Comparison of ENCODE assay signal across 8 mouse cellular contexts in genomic region chr8:85299434-85300077, GRCm38 (mm10). TPM values are rescaled to one million over a fixed set of nuclear protein-coding genes. Genes with fewer than 3 reads are reported as not detected.
DNase-seq lines count a peak whose midpoint lies in the region; ATAC-seq and TF ChIP-seq lines count a peak whose summit lies in the region.

Gene Orc6, plus strand, starts transcription at chr8:85299632.
Gene Vps35, minus strand, starts transcription at chr8:85299802.

- peak; percentile 99 for DNase-seq in A20 (ENCODE audit: low read depth, low spot score)
- DNase-seq in heart, adult 9 months (ENCODE audit: low spot score in 2 of 2) = peak; percentile 97 to 98
- peak; percentile 88 to 92 for DNase-seq in monocyte, adult 2 months (ENCODE audit: low read depth in 1 of 2, low spot score in 2 of 2)
- DNase-seq in spleen, postnatal 36 days (ENCODE audit: low spot score in 2 of 2) = peak; percentile 93 to 96

- no peak for TF ChIP-seq CTCF in bone marrow macrophage, adult 2 months (IDR thresholded peaks at IDR 0.05; ENCODE audit: low read depth, low read length)
- no peak for TF ChIP-seq CTCF in embryonic fibroblast, embryonic 13.5 days (IDR thresholded peaks at IDR 0.05; ENCODE audit: borderline replicate concordance, insufficient read depth, low read length)

- H3K4me1 ChIP-seq in bone marrow macrophage, adult 2 months (ENCODE audit: control insufficient read depth, insufficient read depth, low read length) = peaks cover 17% of the 10 kb centered on the region
- H3K4me1 ChIP-seq in embryonic fibroblast, embryonic 13.5 days (ENCODE audit: control insufficient read depth, insufficient read depth, low read length) = peaks cover 5% of the 10 kb centered on the region
- H3K4me1 ChIP-seq in kidney, embryonic 14.5 days (ENCODE audit: control insufficient read depth, insufficient read depth, low read length) = peaks cover 14% of the 10 kb centered on the region
- H3K4me1 ChIP-seq in limb, embryonic 15.5 days = peaks cover 30% of the 10 kb centered on the region

- peak within 1 kb of the TSS; percentile 97 for H3K4me3 ChIP-seq in bone marrow macrophage, adult 2 months (ENCODE audit: insufficient read depth, low read length)
- H3K4me3 ChIP-seq in embryonic fibroblast, embryonic 13.5 days (ENCODE audit: insufficient read depth, low read length) = peak within 1 kb of the TSS; percentile 84
- H3K4me3 ChIP-seq in kidney, embryonic 14.5 days (ENCODE audit: low read length) = peak within 1 kb of the TSS; percentile 95
- H3K4me3 ChIP-seq in limb, embryonic 15.5 days = peak within 1 kb of the TSS; percentile 96

- H3K27me3 ChIP-seq in kidney, embryonic 14.5 days (ENCODE audit: control insufficient read depth, insufficient read depth, low read length) = no peaks in the 10 kb centered on the region
- no peaks in the 10 kb centered on the region for H3K27me3 ChIP-seq in limb, embryonic 15.5 days

- TF ChIP-seq POLR2A in bone marrow macrophage, adult 2 months (IDR thresholded peaks at IDR 0.05; ENCODE audit: borderline replicate concordance, low read depth, low read length) = no peak
- TF ChIP-seq POLR2A in embryonic fibroblast, embryonic 13.5 days (IDR thresholded peaks at IDR 0.05; ENCODE audit: low read depth, low read length) = peak; percentile 92

- H3K9ac ChIP-seq in kidney, embryonic 14.5 days (ENCODE audit: low read depth, low read length) = peak within 1 kb of the TSS; percentile 90
- H3K9ac ChIP-seq in limb, embryonic 15.5 days = peak within 1 kb of the TSS; percentile 85

- H3K9me3 ChIP-seq in kidney, embryonic 14.5 days (ENCODE audit: control insufficient read depth, low read length) = no peaks in the 10 kb centered on the region
- no peaks in the 10 kb centered on the region for H3K9me3 ChIP-seq in limb, embryonic 15.5 days

- peak within 1 kb of the TSS; percentile 98 for H3K27ac ChIP-seq in bone marrow macrophage, adult 2 months (ENCODE audit: insufficient read depth, low read depth, low read length)
- peak within 1 kb of the TSS; percentile 88 for H3K27ac ChIP-seq in embryonic fibroblast, embryonic 13.5 days (ENCODE audit: insufficient read depth, low read length)
- peak within 1 kb of the TSS; percentile 92 for H3K27ac ChIP-seq in kidney, embryonic 14.5 days (ENCODE audit: low read depth, low read length)
- H3K27ac ChIP-seq in limb, embryonic 15.5 days = peak within 1 kb of the TSS; percentile 98

- peaks cover 25% of the 10 kb centered on the region for H3K36me3 ChIP-seq in kidney, embryonic 14.5 days (ENCODE audit: control insufficient read depth, insufficient read depth, low read length)
- peaks cover 12% of the 10 kb centered on the region for H3K36me3 ChIP-seq in limb, embryonic 15.5 days

- peak; percentile 98 for ATAC-seq in kidney, embryonic 14.5 days (ENCODE audit: low FRiP score, low TSS enrichment)
- peak; percentile 98 for ATAC-seq in limb, embryonic 15.5 days (ENCODE audit: insufficient number of reproducible peaks, low FRiP score, low TSS enrichment, low read depth)

- WGBS in kidney, embryonic 14.5 days = under 1% methylated on average over 63 of the region's 63 CpGs
- under 1% methylated on average over 63 of the region's 63 CpGs for WGBS in limb, embryonic 15.5 days

- H3K4me2 ChIP-seq in kidney, embryonic 14.5 days (replicated peaks; ENCODE audit: low read depth, low read length) = peak within 1 kb of the TSS; percentile 62
- peak within 1 kb of the TSS; percentile 65 for H3K4me2 ChIP-seq in limb, embryonic 15.5 days

RNA-seq across cellular contexts. Expression of gene Orc6, which starts in this region (rescaled TPM):
- 22.8 and 23.5 TPM in 2 replicates for polyA plus RNA-seq in bone marrow macrophage, adult 2 months (2012; ENCODE audit: insufficient read depth, insufficient read length, missing spikeins)
- polyA plus RNA-seq in embryonic fibroblast, embryonic 13.5 days (2011; ENCODE audit: insufficient read length, low read depth, missing spikeins) = 42.9 and 49.2 TPM in 2 replicates
- 136 and 170 TPM in 2 replicates for polyA plus RNA-seq in kidney, embryonic 14.5 days (2014; fragmentation: Nextera tagmentation; extraction: Ambion mirVana)
- 82.2 and 83.7 TPM in 2 replicates for polyA plus RNA-seq in limb, embryonic 15.5 days (2015; fragmentation: Nextera tagmentation; extraction: Ambion mirVana)

RNA-seq across cellular contexts. Expression of gene Vps35, which starts in this region (rescaled TPM):
- polyA plus RNA-seq in bone marrow macrophage, adult 2 months (2012; ENCODE audit: insufficient read depth, insufficient read length, missing spikeins) = 98.0 and 108 TPM in 2 replicates
- 151 and 153 TPM in 2 replicates for polyA plus RNA-seq in embryonic fibroblast, embryonic 13.5 days (2011; ENCODE audit: insufficient read length, low read depth, missing spikeins)
- 108 and 137 TPM in 2 replicates for polyA plus RNA-seq in kidney, embryonic 14.5 days (2014; fragmentation: Nextera tagmentation; extraction: Ambion mirVana)
- 135 and 136 TPM in 2 replicates for polyA plus RNA-seq in limb, embryonic 15.5 days (2015; fragmentation: Nextera tagmentation; extraction: Ambion mirVana)

Comparison
In these comparisons a context has a peak if more than half of its experiments do, and no peak if none do; other contexts are left out.
1. Peak in every context shown above with its lines: DNase-seq, ATAC-seq, H3K4me3 ChIP-seq and H3K27ac ChIP-seq.